Mouse (Mus musculus) neutrophil, adult 83 days (primary cell): ENCODE measurements around the gene Kcnk13. TPM values are rescaled to one million over a fixed set of nuclear protein-coding genes. Genes with fewer than 3 reads are reported as not detected.

ENCODE experiments used
- total RNA-seq, 2 experiments: library from RNA; stranded (reverse); gene quantifications; one replicate each; pipeline ENCODE4 v1.2.4; 2023

The Kcnk13 gene
- under 1 TPM in 1 of 2 experiments, not detected in 1; 0.18 TPM for total RNA-seq

DNA sequence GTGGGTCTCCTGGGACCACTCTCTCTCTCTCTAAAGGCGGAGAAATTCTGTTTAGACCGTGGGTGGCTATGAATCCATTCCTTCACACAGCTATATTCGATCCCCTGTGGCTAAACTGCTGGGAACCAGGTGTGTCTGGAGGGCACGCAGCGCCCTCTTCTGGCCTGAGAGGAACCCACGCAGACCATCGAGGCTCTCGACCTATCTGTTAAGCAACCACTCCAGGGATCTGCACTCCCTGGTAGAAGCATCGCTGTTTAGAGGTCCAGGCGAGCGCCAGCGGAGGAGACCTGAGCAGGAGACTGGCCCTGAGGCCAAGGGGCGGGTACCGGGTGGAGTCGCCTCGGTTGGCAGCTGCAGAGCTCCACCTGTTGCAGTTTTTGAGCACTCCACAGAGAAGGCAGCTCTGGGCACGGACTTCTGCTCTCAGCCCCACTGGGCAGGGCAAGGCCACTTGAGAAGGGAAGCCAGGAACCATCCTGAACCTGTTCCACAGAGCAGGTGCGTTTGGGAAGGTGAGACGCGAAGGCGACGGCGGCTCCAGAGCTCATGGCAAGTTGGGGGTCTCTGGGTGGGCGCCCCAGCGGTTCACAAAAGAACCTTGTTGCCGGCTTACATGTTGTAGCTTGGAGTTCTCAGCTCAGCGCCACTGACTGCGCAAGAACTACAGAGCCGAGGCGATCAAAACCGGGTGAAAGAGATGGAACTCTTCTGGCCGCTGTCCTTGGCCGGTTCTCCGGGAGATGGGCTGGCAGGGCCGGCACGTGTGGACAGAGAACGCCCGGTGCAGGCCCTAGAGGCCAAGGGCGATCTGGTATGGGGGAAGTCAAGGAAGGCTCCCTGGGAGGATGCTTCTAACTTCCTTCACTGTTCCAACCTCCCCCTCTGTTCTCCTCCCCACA, at the start of gene Kcnk13:
Gene Kcnk13 (plus strand): TSS at position 199 of the 902 bp plus-strand sequence.

GRCm38 (mm10) chr12:100109986-100110696, 145.8 kb downstream of the Kcnk13 start, which contains the start of gene Psmc1:
Psmc1 (plus strand) TSS chr12:100110154.

Other genes with a start within 250 kb of the Kcnk13 start
- 1 to 10 TPM; 5.9 to 7.7 TPM for gene Efcab11, start 80.1 kb upstream of the Kcnk13 start, total RNA-seq
- gene Tdp1, start 80.0 kb upstream of the Kcnk13 start, total RNA-seq, result 10 to 100 TPM; 20.4 to 20.9 TPM
- gene Psmc1, start 145.7 kb downstream of the Kcnk13 start, total RNA-seq, result 10 to 100 TPM; 69.9 to 74.6 TPM
- gene Nrde2, start 195.2 kb downstream of the Kcnk13 start, total RNA-seq, result 10 to 100 TPM; 13.9 to 14.9 TPM
- gene Calm1, start 234.9 kb downstream of the Kcnk13 start, total RNA-seq, result 100 to 1,000 TPM; 448 to 473 TPM